Mouse (Mus musculus) heart, embryonic 13.5 days (tissue): ENCODE results near the gene Aprt. TPM values are rescaled to one million over a fixed set of nuclear protein-coding genes. Genes with fewer than 3 reads are reported as not detected.

Source experiments
- ATAC-seq: fragments of 200-750 bp; cut with Nextera tagmentation; 2 replicates; pipeline ENCODE4 v1.8.0; 2017; ENCODE audit warnings: moderate TSS enrichment; ENCODE audit not compliant: insufficient number of reproducible peaks, low FRiP score, low TSS enrichment; ENCODE audit errors: extremely low read depth
- H3K27ac ChIP-seq: fragments of 300-500 bp; sonication (generic); replicated peaks from 2 replicates; pipeline ENCODE4 v1.5.1; 2015; ENCODE audit warnings: moderate library complexity, mild to moderate bottlenecking, inconsistent platforms
- H3K27me3 ChIP-seq: fragments of 300-500 bp; sonication (generic); replicated peaks from 2 replicates; pipeline ENCODE4 v1.6.1; 2015; ENCODE audit warnings: mild to moderate bottlenecking, inconsistent platforms
- H3K36me3 ChIP-seq: fragments of 300-500 bp; sonication (generic); 2 replicates; pipeline ENCODE4 v1.6.1; 2015; ENCODE audit warnings: mild to moderate bottlenecking, inconsistent platforms
- H3K4me1 ChIP-seq: fragments of 300-500 bp; sonication (generic); 2 replicates; pipeline ENCODE4 v1.6.1; 2015; ENCODE audit warnings: inconsistent platforms
- H3K4me2 ChIP-seq: fragments of 300-500 bp; sonication (generic); 2 replicates; pipeline ENCODE4 v1.6.1; 2015; ENCODE audit warnings: inconsistent platforms, mild to moderate bottlenecking, moderate library complexity
- H3K4me3 ChIP-seq: fragments of 300-500 bp; sonication (generic); 2 replicates; pipeline ENCODE4 v1.5.1; 2015; ENCODE audit warnings: moderate library complexity, mild to moderate bottlenecking, inconsistent platforms
- H3K9ac ChIP-seq: fragments of 300-500 bp; sonication (generic); 2 replicates; pipeline ENCODE4 v1.6.1; 2015; ENCODE audit warnings: inconsistent platforms, mild to moderate bottlenecking, moderate library complexity
- H3K9me3 ChIP-seq: fragments of 300-500 bp; sonication (generic); 2 replicates; pipeline ENCODE4 v1.6.1; 2016; ENCODE audit warnings: inconsistent platforms
- WGBS: fragments of 180-500 bp; shearing (Covaris S2); methylation state at CpG from one replicate; pipeline ENCODE4 v1.1.7; 2015; ENCODE audit warnings: mixed read lengths; 5-methylcytosine and 5-hydroxymethylcytosine counted together
- polyA plus RNA-seq: library from polyadenylated mRNA; unstranded; fragments of >200 nt; fragmentation: Nextera tagmentation; extraction: Ambion mirVana; gene quantifications from 2 replicates; pipeline ENCODE4 v1.2.1, GENCODE M21; 2015

Gene Aprt
- polyA plus RNA-seq, 1 experiment from 2014 or later, result 251 TPM

DNA sequence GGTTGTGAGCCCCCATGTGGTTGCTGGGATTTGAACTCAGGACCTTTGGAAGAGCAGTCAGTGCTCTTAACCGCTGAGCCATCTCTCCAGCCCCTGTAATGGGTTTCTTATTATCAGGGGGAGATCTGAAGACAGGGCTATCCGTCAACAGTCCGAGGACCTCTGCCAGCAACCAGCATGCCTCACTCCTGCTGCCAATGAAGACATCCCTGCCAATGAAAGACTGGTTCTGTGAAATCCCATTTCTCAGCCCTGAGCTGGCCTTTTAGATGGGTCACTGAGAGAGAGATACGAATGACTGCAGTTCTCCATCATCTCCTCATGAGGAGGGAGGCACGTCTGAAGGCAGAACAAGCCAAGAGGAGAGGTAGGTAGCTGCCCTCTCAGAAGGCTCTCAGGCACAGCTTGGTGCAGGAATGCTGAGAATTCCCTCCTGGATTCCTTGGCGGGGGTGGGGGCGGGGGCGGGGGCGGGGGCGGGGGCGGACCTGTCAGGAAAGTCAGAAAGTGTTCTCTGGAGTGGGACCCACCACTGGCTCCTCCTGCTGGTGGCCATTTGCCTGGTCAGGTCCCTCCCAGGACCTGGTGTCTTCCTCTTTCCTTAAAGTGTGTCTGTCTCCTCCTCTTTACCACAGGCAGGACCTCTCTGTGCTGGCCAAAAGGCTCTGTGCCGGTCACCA lies 17.9 kb downstream of the Aprt start:
- 10% methylated on average over 12 of the region's 12 CpGs for WGBS
- Histone ChIP-seq H3K9ac (0 out of 2 replicates have a peak overlapping the region, but pooled peaks have one; percentile 34), H3K4me2 (no peak overlapping the region; the same call in 1 of the 2 replicates), H3K27ac (peak overlapping the region; percentile 72), H3K4me1 (peaks cover 35% of the 10 kb centered on the region), H3K4me3 (no peak overlapping the region), H3K27me3 (no peaks in the 10 kb centered on the region), H3K36me3 (no peaks in the 10 kb centered on the region), H3K9me3 (no peaks in the 10 kb centered on the region)
- no peak for ATAC-seq

- WGBS, result 37% methylated on average over 10 of the region's 10 CpGs
- Histone ChIP-seq H3K9ac (peak overlapping the region; percentile 59; the same call in 1 of the 2 replicates), H3K27me3 (no peaks in the 10 kb centered on the region), H3K27ac (peak overlapping the region; percentile 66; the same call in 1 of the 2 replicates), H3K4me1 (peaks cover 35% of the 10 kb centered on the region), H3K4me2 (peak overlapping the region; percentile 43; the same call in 1 of the 2 replicates), H3K36me3 (no peaks in the 10 kb centered on the region), H3K4me3 (no peak overlapping the region), H3K9me3 (no peaks in the 10 kb centered on the region)
- no peak for ATAC-seq
Observed at GRCm38 (mm10) chr8:122557248-122558038, 19.3 kb downstream of the Aprt start.

DNA sequence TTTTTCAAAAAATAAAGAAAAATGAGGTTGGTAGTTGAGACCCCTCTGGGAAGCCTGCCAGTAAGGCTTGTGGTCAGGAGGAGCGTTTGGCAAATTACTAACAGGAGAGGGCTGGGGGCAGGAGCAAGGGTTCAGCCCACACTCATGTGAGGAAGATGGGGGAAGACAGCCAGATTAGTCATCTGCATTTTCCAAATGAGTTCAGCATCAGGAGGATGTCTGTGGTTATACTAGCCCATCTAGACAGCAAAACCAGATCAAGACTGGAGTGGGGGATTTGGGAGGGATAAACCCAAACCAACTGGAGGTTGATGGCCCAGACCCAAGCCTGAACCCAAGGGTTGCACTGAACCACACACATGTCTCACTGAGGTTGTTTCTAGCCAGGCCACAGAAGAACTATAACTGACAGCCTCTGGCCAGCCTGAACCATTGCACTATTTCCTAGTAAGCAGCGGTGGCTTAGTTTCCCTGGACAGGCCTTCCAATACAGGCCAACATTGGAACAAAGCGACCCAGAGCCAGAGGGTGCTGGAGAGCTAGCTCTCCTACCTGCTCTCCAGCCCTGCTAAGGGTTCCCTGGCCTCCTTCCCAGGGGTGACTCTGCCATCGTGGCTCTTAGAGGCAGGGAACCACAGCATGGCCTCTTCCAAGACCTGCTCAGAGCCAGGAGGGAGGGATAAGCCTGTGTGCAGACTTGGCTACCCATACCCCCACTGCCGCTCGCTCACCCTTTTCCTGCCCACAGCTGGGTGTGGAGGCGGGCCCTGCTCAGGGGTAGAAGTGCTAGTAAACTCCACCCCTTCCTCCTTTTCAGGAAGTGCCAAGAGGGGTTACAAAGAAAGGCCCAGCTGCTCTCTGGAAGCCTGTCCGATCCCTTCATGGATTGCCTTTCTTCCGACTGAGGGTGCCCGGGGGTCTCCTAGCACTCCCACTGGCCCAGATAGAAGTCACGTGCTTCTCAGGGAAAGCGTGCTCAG lies 20.4 kb downstream of the Aprt start:
- ATAC-seq, result no peak
- Histone ChIP-seq H3K27me3 (no peaks in the 10 kb centered on the region), H3K4me1 (peaks cover 38% of the 10 kb centered on the region), H3K4me2 (peak overlapping the region; percentile 43), H3K27ac (peak overlapping the region; percentile 66), H3K36me3 (no peaks in the 10 kb centered on the region), H3K9me3 (no peaks in the 10 kb centered on the region), H3K4me3 (no peak overlapping the region), H3K9ac (peak overlapping the region; percentile 59)
- 52% methylated on average over 12 of the region's 12 CpGs for WGBS

- H3K36me3 ChIP-seq, result no peaks in the 10 kb centered on the region
- no peak overlapping the region for H3K4me3 ChIP-seq
- H3K4me1 ChIP-seq, result peaks cover 45% of the 10 kb centered on the region
- no peaks in the 10 kb centered on the region for H3K27me3 ChIP-seq
- no peak overlapping the region for H3K9ac ChIP-seq
- no peak for ATAC-seq
- no peak overlapping the region for H3K27ac ChIP-seq
- no peaks in the 10 kb centered on the region for H3K9me3 ChIP-seq
- WGBS, result 75% methylated on average over 6 of the region's 6 CpGs
- no peak overlapping the region for H3K4me2 ChIP-seq
Observed at GRCm38 (mm10) chr8:122554786-122555185, 21.9 kb downstream of the Aprt start.

DNA sequence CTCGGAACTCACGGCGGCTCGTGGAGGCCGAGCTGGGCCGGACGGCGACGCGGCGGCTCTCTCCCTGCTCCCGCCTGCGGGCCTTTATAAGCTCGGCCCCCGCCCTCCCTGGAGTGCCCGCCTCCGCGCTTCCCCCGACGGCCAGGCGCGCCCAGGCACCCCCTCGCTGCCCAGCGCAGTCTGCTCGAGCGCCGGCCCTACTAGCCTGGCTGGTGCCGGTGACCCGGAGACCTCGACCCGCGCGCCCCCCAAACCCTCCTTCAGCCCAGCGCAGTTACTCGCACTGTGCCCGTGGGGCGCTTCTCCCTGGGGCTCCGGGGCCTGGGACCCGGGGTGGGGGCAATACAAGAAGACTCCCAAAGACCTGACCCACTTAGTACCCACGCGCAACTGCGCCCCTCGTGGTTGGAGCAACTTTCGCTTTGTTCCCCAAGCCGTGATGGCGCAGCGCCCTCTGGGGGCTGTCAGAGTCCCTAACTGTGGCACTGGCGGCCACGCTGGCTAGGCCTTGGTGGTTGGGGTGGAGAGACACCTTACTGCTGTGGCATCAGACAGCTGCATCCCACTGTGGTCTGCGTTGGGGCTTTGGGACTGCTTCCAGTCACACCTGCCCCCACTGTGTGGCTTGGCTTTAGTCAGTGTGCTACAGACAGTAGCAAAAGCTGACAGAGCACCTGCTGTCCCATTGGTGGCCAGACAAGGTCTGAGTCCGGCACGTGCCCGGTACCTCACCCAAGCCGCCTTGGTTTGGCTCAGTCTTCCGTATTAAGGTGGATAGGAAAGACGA lies 25.3 kb downstream of the Aprt start, which contains the start of gene Piezo1:
Gene Piezo1 (minus strand): TSS at position 65 of the 787 bp plus-strand sequence.
- Histone ChIP-seq H3K4me2 (peak within 1 kb of the TSS; percentile 80), H3K27ac (peak within 1 kb of the TSS; percentile 84), H3K4me3 (peak within 1 kb of the TSS; percentile 72), H3K27me3 (no peaks in the 10 kb centered on the region), H3K9me3 (no peaks in the 10 kb centered on the region), H3K4me1 (peaks cover 52% of the 10 kb centered on the region), H3K36me3 (no peaks in the 10 kb centered on the region), H3K9ac (peak within 1 kb of the TSS; percentile 90)
- peak; percentile 61 for ATAC-seq
- 10% methylated on average over 50 of the region's 56 CpGs for WGBS

DNA sequence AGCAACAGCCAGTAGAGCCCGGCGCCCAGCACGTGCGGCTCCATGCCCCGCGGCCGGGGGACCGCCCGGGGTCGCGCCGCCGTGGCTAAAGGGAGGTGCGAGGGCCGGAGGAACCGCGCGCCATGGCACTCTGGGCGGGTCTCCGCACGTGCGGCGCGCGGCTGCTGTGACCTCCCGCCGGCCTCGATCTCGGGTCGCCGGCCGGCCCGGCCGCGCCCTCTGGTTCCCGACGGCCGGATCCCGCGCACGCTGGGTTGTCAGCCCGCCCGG lies 25.8 kb downstream of the Aprt start:
- Histone ChIP-seq H3K27ac (peak overlapping the region; percentile 84), H3K4me2 (peak overlapping the region; percentile 80), H3K9me3 (no peaks in the 10 kb centered on the region), H3K36me3 (no peaks in the 10 kb centered on the region), H3K9ac (peak overlapping the region; percentile 90), H3K4me3 (peak overlapping the region; percentile 72), H3K27me3 (no peaks in the 10 kb centered on the region), H3K4me1 (peaks cover 53% of the 10 kb centered on the region)
- under 1% methylated on average over 37 of the region's 43 CpGs for WGBS
- no peak; the same call in 1 of the 2 replicates for ATAC-seq

GRCm38 (mm10) chr8:122550234-122550994 lies 26.3 kb downstream of the Aprt start:
- ATAC-seq, result peak; percentile 21; the same call in 1 of the 2 replicates
- H3K9ac ChIP-seq, result peak overlapping the region; percentile 90
- H3K27ac ChIP-seq, result peak overlapping the region; percentile 84
- H3K4me1 ChIP-seq, result peaks cover 57% of the 10 kb centered on the region
- H3K27me3 ChIP-seq, result no peaks in the 10 kb centered on the region
- no peaks in the 10 kb centered on the region for H3K36me3 ChIP-seq
- no peaks in the 10 kb centered on the region for H3K9me3 ChIP-seq
- peak overlapping the region; percentile 72 for H3K4me3 ChIP-seq
- peak overlapping the region; percentile 80 for H3K4me2 ChIP-seq
- 2% methylated on average over 45 of the region's 52 CpGs for WGBS

DNA sequence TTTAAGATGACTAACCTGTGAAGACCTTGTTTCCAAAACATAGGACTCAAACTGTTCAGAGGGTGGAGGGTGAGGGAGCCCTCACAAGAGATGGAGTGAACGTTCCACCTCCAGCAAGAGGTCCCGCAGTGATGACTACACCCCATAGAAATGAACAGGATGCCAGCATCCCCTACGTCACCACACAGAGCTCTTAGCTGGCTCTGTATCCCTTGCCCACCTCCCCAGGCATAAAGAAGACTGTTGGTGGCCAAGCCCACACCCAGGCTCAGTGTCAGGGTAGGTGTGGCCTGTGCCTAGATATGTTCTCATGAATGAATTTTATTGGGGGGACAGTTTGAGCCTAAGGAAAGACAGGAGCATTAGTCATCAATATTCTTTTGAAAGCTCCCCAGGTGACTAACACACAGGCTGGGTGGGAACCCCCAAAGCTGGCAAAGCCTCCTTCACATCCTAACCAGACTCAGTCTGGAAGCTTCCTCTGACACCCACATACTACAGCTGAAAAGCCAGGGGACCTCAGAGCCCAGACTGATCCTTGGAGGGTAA lies 27.7 kb downstream of the Aprt start:
- ATAC-seq, result no peak
- 73% methylated on average over 3 of the region's 3 CpGs for WGBS
- Histone ChIP-seq H3K4me1 (peaks cover 66% of the 10 kb centered on the region), H3K36me3 (no peaks in the 10 kb centered on the region), H3K9me3 (no peaks in the 10 kb centered on the region), H3K27ac (peak overlapping the region; percentile 84), H3K27me3 (no peaks in the 10 kb centered on the region), H3K4me3 (peak overlapping the region; percentile 72), H3K4me2 (peak overlapping the region; percentile 80), H3K9ac (peak overlapping the region; percentile 90)

DNA sequence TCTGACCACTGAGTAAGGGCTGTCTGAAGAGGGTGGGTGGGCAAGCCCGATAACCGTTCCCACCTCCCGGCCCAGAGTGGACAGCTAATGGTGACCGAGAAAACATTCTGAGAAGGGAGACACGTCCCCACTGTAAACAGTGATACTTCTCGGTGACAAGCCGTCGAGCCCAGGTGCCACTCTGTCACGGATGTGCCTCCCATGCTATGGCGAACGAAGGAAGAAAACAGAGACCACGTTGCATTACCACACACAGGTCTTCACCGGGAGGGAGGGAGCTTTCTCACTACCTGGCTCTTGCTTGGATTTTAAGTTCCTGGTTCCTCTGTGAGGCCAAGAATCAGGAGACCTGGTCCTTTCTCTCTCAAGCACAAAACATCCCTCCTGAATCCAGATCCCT lies 28.4 kb downstream of the Aprt start:
- ATAC-seq, result no peak
- Histone ChIP-seq H3K4me2 (peak overlapping the region; percentile 80), H3K36me3 (peaks cover 5% of the 10 kb centered on the region; the same call in 1 of the 2 replicates), H3K4me1 (peaks cover 67% of the 10 kb centered on the region), H3K9me3 (no peaks in the 10 kb centered on the region), H3K27me3 (no peaks in the 10 kb centered on the region), H3K9ac (peak overlapping the region; percentile 90), H3K27ac (peak overlapping the region; percentile 84), H3K4me3 (peak overlapping the region; percentile 72)
- 59% methylated on average over 13 of the region's 13 CpGs for WGBS
